Mouse (Mus musculus) c-Kit-positive CD71-negative TER-119-negative erythroid progenitor cells, embryonic 14.5 days (primary cell): ENCODE results near the gene Stxbp4.

ENCODE experiments used
- DNase-seq: peaks from one replicate; pipeline ENCODE4 v3.0.0-alpha.2; 2013; ENCODE audit warnings: low read depth

Gene Stxbp4

GRCm38 (mm10) chr11:90464046-90464595 is 173.8 kb downstream of the Stxbp4 start:
- no peak for DNase-seq

GRCm38 (mm10) chr11:90460458-90460857 is 177.4 kb downstream of the Stxbp4 start:
- DNase-seq = no peak

GRCm38 (mm10) chr11:90452134-90452533 is 185.8 kb downstream of the Stxbp4 start:
- DNase-seq = no peak

- DNase-seq = no peak
Observed at GRCm38 (mm10) chr11:90451506-90451905, 186.4 kb downstream of the Stxbp4 start.

GRCm38 (mm10) chr11:90442462-90442861 is 195.4 kb downstream of the Stxbp4 start:
- DNase-seq = no peak

- no peak for DNase-seq
Observed at GRCm38 (mm10) chr11:90440851-90441250, 197.0 kb downstream of the Stxbp4 start.

GRCm38 (mm10) chr11:90438768-90439167 is 199.1 kb downstream of the Stxbp4 start:
- DNase-seq = no peak
